Mouse (Mus musculus): ENCODE results near the gene Fign. TPM values are rescaled to one million over a fixed set of nuclear protein-coding genes. Genes with fewer than 3 reads are reported as not detected.
A peak's percentile ranks its signal among the peaks of the same experiment; 100 is the strongest.

Fign gene
- total and polyA plus RNA-seq, 2 experiments from 2014 or later: 7.9 to 16.7 TPM

- DNase-seq (ENCODE audit: low spot score) (no peak), ATAC-seq (ENCODE audit: low FRiP score) (no peak)
- H3K27ac ChIP-seq (ENCODE audit: low read depth, low read length): no peak overlapping the region
These were observed 62.4 kb downstream of the Fign start for GRCm38 (mm10) chr2:64035393-64035792.

GRCm38 (mm10) chr2:64033871-64034270 is 64.0 kb downstream of the Fign start:
- ATAC-seq (ENCODE audit: low FRiP score) (no peak), DNase-seq (ENCODE audit: low spot score) (no peak)
- Histone ChIP-seq H3K4me2 (ENCODE audit: low read depth, low read length, poor library complexity, severe bottlenecking) (no peak overlapping the region), H3K4me3 (ENCODE audit: low read depth, low read length) (no peak overlapping the region), H3K4me1 (ENCODE audit: insufficient read depth, low read length) (no peaks in the 10 kb centered on the region), H3K36me3 (ENCODE audit: insufficient read depth, low read length) (no peaks in the 10 kb centered on the region), H3K9ac (replicated peaks; ENCODE audit: low read length, poor library complexity, severe bottlenecking) (no peak overlapping the region), H3K9me3 (ENCODE audit: low read length) (no peaks in the 10 kb centered on the region), H3K27me3 (ENCODE audit: insufficient read depth, low read length) (no peaks in the 10 kb centered on the region), H3K27ac (ENCODE audit: low read depth, low read length) (no peak overlapping the region)
- WGBS: 70% methylated on average over 3 of the region's 3 CpGs
- TF ChIP-seq CTCF (IDR thresholded peaks at IDR 0.05): no peak

More at GRCm38 (mm10) chr2:64035393-64035792, 62.4 kb downstream of the Fign start:
- no peaks in the 10 kb centered on the region for H3K4me1 ChIP-seq (ENCODE audit: insufficient read depth, low read length)
- no peak overlapping the region for H3K9ac ChIP-seq (replicated peaks; ENCODE audit: low read length, poor library complexity, severe bottlenecking)
- H3K27me3 ChIP-seq (ENCODE audit: insufficient read depth, low read length): no peaks in the 10 kb centered on the region
- no peaks in the 10 kb centered on the region for H3K36me3 ChIP-seq (ENCODE audit: insufficient read depth, low read length)
- H3K9me3 ChIP-seq (ENCODE audit: low read length): no peaks in the 10 kb centered on the region
- 66% methylated on average over 3 of the region's 3 CpGs for WGBS
- H3K4me3 ChIP-seq (ENCODE audit: low read depth, low read length): no peak overlapping the region
- no peak overlapping the region for H3K4me2 ChIP-seq (ENCODE audit: low read depth, low read length, poor library complexity, severe bottlenecking)
- no peak for TF ChIP-seq CTCF (IDR thresholded peaks at IDR 0.05)

- WGBS: 75% methylated on average over 4 of the region's 4 CpGs
- Histone ChIP-seq H3K9me3 (ENCODE audit: low read length) (no peaks in the 10 kb centered on the region), H3K4me3 (ENCODE audit: low read depth, low read length) (no peak overlapping the region), H3K4me1 (ENCODE audit: insufficient read depth, low read length) (no peaks in the 10 kb centered on the region), H3K36me3 (ENCODE audit: insufficient read depth, low read length) (no peaks in the 10 kb centered on the region), H3K4me2 (ENCODE audit: low read depth, low read length, poor library complexity, severe bottlenecking) (no peak overlapping the region), H3K27ac (ENCODE audit: low read depth, low read length) (no peak overlapping the region), H3K9ac (replicated peaks; ENCODE audit: low read length, poor library complexity, severe bottlenecking) (no peak overlapping the region), H3K27me3 (ENCODE audit: insufficient read depth, low read length) (no peaks in the 10 kb centered on the region)
- ATAC-seq (ENCODE audit: low FRiP score) (no peak), DNase-seq (ENCODE audit: low spot score) (no peak)
- TF ChIP-seq CTCF (IDR thresholded peaks at IDR 0.05): no peak
These were observed 71.9 kb downstream of the Fign start for GRCm38 (mm10) chr2:64025961-64026360.

- no peak for ATAC-seq (ENCODE audit: low FRiP score)
These were observed 103.4 kb downstream of the Fign start for GRCm38 (mm10) chr2:63994304-63995023.

GRCm38 (mm10) chr2:63985426-63985825 is 112.4 kb downstream of the Fign start:
- no peak overlapping the region for H3K27ac ChIP-seq (ENCODE audit: low read depth, low read length)

More at GRCm38 (mm10) chr2:63994304-63995023, 103.4 kb downstream of the Fign start:
- no peak for TF ChIP-seq CTCF (IDR thresholded peaks at IDR 0.05)
- Histone ChIP-seq H3K9ac (replicated peaks; ENCODE audit: low read length, poor library complexity, severe bottlenecking) (no peak overlapping the region), H3K4me1 (ENCODE audit: insufficient read depth, low read length) (no peaks in the 10 kb centered on the region), H3K9me3 (ENCODE audit: low read length) (no peaks in the 10 kb centered on the region), H3K4me3 (ENCODE audit: low read depth, low read length) (no peak overlapping the region), H3K27me3 (ENCODE audit: insufficient read depth, low read length) (no peaks in the 10 kb centered on the region), H3K4me2 (ENCODE audit: low read depth, low read length, poor library complexity, severe bottlenecking) (no peak overlapping the region), H3K36me3 (ENCODE audit: insufficient read depth, low read length) (no peaks in the 10 kb centered on the region), H3K27ac (ENCODE audit: low read depth, low read length) (no peak overlapping the region)
- WGBS: 86% methylated on average over 7 of the region's 7 CpGs
- no peak for DNase-seq (ENCODE audit: low spot score)

GRCm38 (mm10) chr2:63982351-63982751 is 115.5 kb downstream of the Fign start:
- Histone ChIP-seq H3K4me2 (ENCODE audit: low read depth, low read length, poor library complexity, severe bottlenecking) (no peak overlapping the region), H3K27ac (ENCODE audit: low read depth, low read length) (no peak overlapping the region), H3K9ac (replicated peaks; ENCODE audit: low read length, poor library complexity, severe bottlenecking) (no peak overlapping the region), H3K9me3 (ENCODE audit: low read length) (no peaks in the 10 kb centered on the region), H3K36me3 (ENCODE audit: insufficient read depth, low read length) (no peaks in the 10 kb centered on the region), H3K4me1 (ENCODE audit: insufficient read depth, low read length) (no peaks in the 10 kb centered on the region; the same call in 1 of the 2 replicates), H3K4me3 (ENCODE audit: low read depth, low read length) (no peak overlapping the region), H3K27me3 (ENCODE audit: insufficient read depth, low read length) (no peaks in the 10 kb centered on the region)
- peak; percentile 30 for DNase-seq (ENCODE audit: low spot score)
- 25% methylated on average over 4 of the region's 4 CpGs for WGBS
- TF ChIP-seq CTCF (IDR thresholded peaks at IDR 0.05): no peak
- ATAC-seq (ENCODE audit: low FRiP score): no peak

More at GRCm38 (mm10) chr2:63985426-63985825, 112.4 kb downstream of the Fign start:
- H3K4me3 ChIP-seq (ENCODE audit: low read depth, low read length): no peak overlapping the region
- no peaks in the 10 kb centered on the region for H3K36me3 ChIP-seq (ENCODE audit: insufficient read depth, low read length)
- TF ChIP-seq CTCF (IDR thresholded peaks at IDR 0.05): no peak
- no peak overlapping the region for H3K9ac ChIP-seq (replicated peaks; ENCODE audit: low read length, poor library complexity, severe bottlenecking)
- WGBS: 99% methylated on average over 2 of the region's 2 CpGs
- no peaks in the 10 kb centered on the region; the same call in 1 of the 2 replicates for H3K4me1 ChIP-seq (ENCODE audit: insufficient read depth, low read length)
- no peak overlapping the region for H3K4me2 ChIP-seq (ENCODE audit: low read depth, low read length, poor library complexity, severe bottlenecking)
- H3K27me3 ChIP-seq (ENCODE audit: insufficient read depth, low read length): no peaks in the 10 kb centered on the region
- no peak for ATAC-seq (ENCODE audit: low FRiP score)
- no peaks in the 10 kb centered on the region for H3K9me3 ChIP-seq (ENCODE audit: low read length)
- no peak for DNase-seq (ENCODE audit: low spot score)

Measured in midbrain, postnatal 0 days (tissue).